Mouse (Mus musculus) myocyte (in vitro differentiated cells): Measurements from ENCODE around the gene Rgs9bp.
"Not testable (repeated sequence)": the region's sequence is repeated elsewhere in the genome, so short reads cannot be mapped to it uniquely, and the experiment has no call there.

ENCODE experiments used
- E2F4 ChIP-seq: IDR thresholded peaks from one replicate; pipeline ENCODE4 v1.6.1; 2011; ENCODE audit warnings: mild to moderate bottlenecking, control low read depth, moderate library complexity; ENCODE audit not compliant: insufficient read depth
- MAX ChIP-seq: IDR thresholded peaks from one replicate; pipeline ENCODE4 v1.6.1; 2011; ENCODE audit warnings: low read depth, mild to moderate bottlenecking, control low read depth
- MYOD1 ChIP-seq, 3 experiments: IDR thresholded peaks; one replicate each; pipeline ENCODE4 v1.6.1; 2011; ENCODE audit warnings: control low read depth in 2 of 3, low read depth in 2 of 3, mild to moderate bottlenecking in 2 of 3, moderate library complexity in 1 of 3; ENCODE audit not compliant: insufficient read length in 2 of 3, control insufficient read depth in 1 of 3
- MYOG ChIP-seq, 3 experiments: IDR thresholded peaks; one replicate each; pipeline ENCODE4 v1.6.1; 2011; ENCODE audit warnings: control low read depth in 2 of 3, low read depth in 2 of 3, mild to moderate bottlenecking in 2 of 3; ENCODE audit not compliant: insufficient read length in 2 of 3, control insufficient read depth in 1 of 3, insufficient read depth in 1 of 3
- POLR2A ChIP-seq: IDR thresholded peaks from one replicate; pipeline ENCODE4 v1.6.1; 2011; ENCODE audit warnings: low read depth, mild to moderate bottlenecking, control low read depth, moderate library complexity; ENCODE audit not compliant: insufficient read length
- POLR2AphosphoS2 ChIP-seq: IDR thresholded peaks from one replicate; pipeline ENCODE4 v1.6.1; 2011; ENCODE audit warnings: low read depth, control low read depth; ENCODE audit not compliant: insufficient read length
- REST ChIP-seq: IDR thresholded peaks from one replicate; pipeline ENCODE4 v1.6.1; 2011; ENCODE audit warnings: mild to moderate bottlenecking, control low read depth, moderate library complexity; ENCODE audit not compliant: insufficient read depth, insufficient read length
- TCF12 ChIP-seq: IDR thresholded peaks from one replicate; pipeline ENCODE4 v1.6.1; 2011; ENCODE audit warnings: mild to moderate bottlenecking, control low read depth; ENCODE audit not compliant: poor library complexity, insufficient read depth, severe bottlenecking
- TCF3 ChIP-seq: IDR thresholded peaks from one replicate; pipeline ENCODE4 v1.6.1; 2011; ENCODE audit warnings: low read depth, control low read depth; ENCODE audit not compliant: insufficient read length
- USF1 ChIP-seq: IDR thresholded peaks from one replicate; pipeline ENCODE4 v1.6.1; 2011; ENCODE audit warnings: low read depth, mild to moderate bottlenecking, control low read depth, moderate library complexity

- not testable (repeated sequence) for TF ChIP-seq MYOD1 (IDR thresholded peaks at IDR 0.05; ENCODE audit: control insufficient read depth in 1 of 3, insufficient read length in 2 of 3, low read depth in 2 of 3); POLR2A; E2F4; USF1; POLR2AphosphoS2; MAX; TCF12; TCF3; REST; MYOG (IDR thresholded peaks at IDR 0.05; ENCODE audit: control insufficient read depth in 1 of 3, insufficient read depth in 1 of 3, insufficient read length in 2 of 3, low read depth in 2 of 3)
Measured at GRCm38 (mm10) chr7:35530544-35530943, 54.8 kb downstream of the Rgs9bp start.
